8 mouse cellular contexts compared by ENCODE assay signal in the genomic region with DNA sequence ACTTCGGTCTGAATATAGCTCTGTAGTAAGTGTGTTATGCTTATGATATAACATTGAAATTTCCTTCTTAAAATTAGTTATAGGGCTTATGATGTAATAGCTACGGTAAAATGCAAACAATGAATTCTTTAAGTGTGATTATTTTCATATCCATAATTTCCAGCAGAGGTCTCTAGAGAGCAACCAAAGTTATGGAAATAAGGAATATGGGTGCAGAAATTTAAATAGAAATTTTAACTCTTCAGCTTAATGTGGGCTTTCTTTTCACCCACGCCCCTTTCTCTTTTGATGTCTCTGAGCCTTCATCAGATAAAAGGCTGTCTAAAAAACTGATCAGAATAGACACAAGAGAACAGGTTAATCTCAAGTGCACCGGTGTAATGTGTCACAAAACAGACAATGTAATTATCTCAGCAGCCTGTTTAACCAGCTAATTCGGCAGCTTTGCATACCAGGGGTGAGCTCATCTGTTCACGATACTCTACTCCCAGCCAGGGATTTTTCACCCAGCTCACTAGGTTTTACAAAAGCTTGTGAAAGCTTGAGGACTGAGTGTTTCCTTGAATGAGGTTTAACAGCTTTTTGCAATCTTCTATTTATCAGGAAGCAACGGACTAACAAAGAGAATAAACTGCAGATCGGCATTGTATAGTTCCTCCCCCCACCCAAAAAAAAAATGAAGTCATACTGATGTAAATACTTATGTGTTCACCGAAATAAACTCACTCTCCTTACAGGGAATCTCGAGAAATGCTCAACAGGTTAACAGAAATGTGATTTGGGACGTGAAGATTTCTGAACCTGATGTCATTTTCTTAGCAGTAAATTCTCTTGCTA.
DNase-seq lines count a peak whose midpoint lies in the region; ATAC-seq and TF ChIP-seq lines count a peak whose summit lies in the region.

No protein-coding gene starts in this region.

- TF ChIP-seq POLR2A in limb, embryonic 14.5 days (IDR thresholded peaks at IDR 0.05; ENCODE audit: borderline replicate concordance, extremely low read depth, insufficient read depth, insufficient read length): no peak

- H3K4me1 ChIP-seq in limb, embryonic 14.5 days (ENCODE audit: control insufficient read depth, insufficient read depth, low read length): no peaks in the 10 kb centered on the region
- H3K4me1 ChIP-seq in limb, embryonic 10.5 days: peaks cover 6% of the 10 kb centered on the region; the same call in 1 of the 2 replicates

- ATAC-seq in limb, embryonic 14.5 days (ENCODE audit: low FRiP score, low read depth): no peak

- no peak overlapping the region for H3K4me3 ChIP-seq in limb, embryonic 14.5 days (replicated peaks; ENCODE audit: low read length)
- H3K4me3 ChIP-seq in limb, embryonic 10.5 days: no peak overlapping the region

- no peak overlapping the region for H3K27ac ChIP-seq in limb, embryonic 14.5 days (replicated peaks; ENCODE audit: low read depth, low read length)
- H3K27ac ChIP-seq in limb, embryonic 10.5 days: no peak overlapping the region

- H3K4me2 ChIP-seq in limb, embryonic 14.5 days (replicated peaks; ENCODE audit: low read depth, low read length, severe bottlenecking): no peak overlapping the region

- WGBS in limb, embryonic 14.5 days: 46% methylated on average over 11 of the region's 11 CpGs
- 70% methylated on average over 11 of the region's 11 CpGs for WGBS in limb, embryonic 10.5 days

- H3K36me3 ChIP-seq in limb, embryonic 14.5 days (ENCODE audit: control insufficient read depth, insufficient read depth, low read length): no peaks in the 10 kb centered on the region
- no peaks in the 10 kb centered on the region for H3K36me3 ChIP-seq in limb, embryonic 10.5 days

- peak; percentile 1 for DNase-seq in cerebellum, adult 8-10 months
- no peak for DNase-seq in cerebellum, postnatal 25 days
- peak; percentile 34 for DNase-seq in limb, embryonic 14.5 days (ENCODE audit: low spot score)
- DNase-seq in limb, embryonic 10.5 days (ENCODE audit: low spot score): no peak
- DNase-seq in embryo, embryonic 9.5 days (ENCODE audit: extremely low spot score): peak; percentile 12
- DNase-seq in layer of hippocampus, postnatal 14 days (ENCODE audit: low spot score in 2 of 2): peak; percentile 12 to 16
- peak; percentile 3 for DNase-seq in thymus, postnatal 14 days
- DNase-seq in spleen, postnatal 10 days (ENCODE audit: low spot score in 2 of 2): no peak

- no peaks in the 10 kb centered on the region for H3K27me3 ChIP-seq in limb, embryonic 14.5 days (ENCODE audit: control insufficient read depth, insufficient read depth, low read length)
- H3K27me3 ChIP-seq in limb, embryonic 10.5 days (ENCODE audit: low read depth, poor library complexity, severe bottlenecking): no peaks in the 10 kb centered on the region

- H3K9me3 ChIP-seq in limb, embryonic 14.5 days (ENCODE audit: control insufficient read depth, low read length): no peaks in the 10 kb centered on the region
- no peaks in the 10 kb centered on the region for H3K9me3 ChIP-seq in limb, embryonic 10.5 days (replicated peaks)

- no peak overlapping the region for H3K9ac ChIP-seq in limb, embryonic 14.5 days (ENCODE audit: low read depth, low read length, severe bottlenecking)

Comparison
In these comparisons a context has a peak if more than half of its experiments do, and no peak if none do; other contexts are left out.
1. DNase-seq: peak in cerebellum, adult 8-10 months (single experiment), limb, embryonic 14.5 days (single experiment), embryo, embryonic 9.5 days (single experiment), layer of hippocampus, postnatal 14 days (2 of 2) and thymus, postnatal 14 days (single experiment); none in cerebellum, postnatal 25 days (0 of 2), limb, embryonic 10.5 days (single experiment) and spleen, postnatal 10 days (0 of 2).